Mouse (Mus musculus) adipocyte (in vitro differentiated cells): Measurements from ENCODE around the gene Gadd45b.
A peak's percentile ranks its signal among the peaks of the same experiment; 100 is the strongest.

Experiments used
- DNase-seq: peaks from one replicate; pipeline ENCODE4 v3.0.0-alpha.2; 2016; ENCODE audit warnings: low spot score

Gadd45b gene

DNA sequence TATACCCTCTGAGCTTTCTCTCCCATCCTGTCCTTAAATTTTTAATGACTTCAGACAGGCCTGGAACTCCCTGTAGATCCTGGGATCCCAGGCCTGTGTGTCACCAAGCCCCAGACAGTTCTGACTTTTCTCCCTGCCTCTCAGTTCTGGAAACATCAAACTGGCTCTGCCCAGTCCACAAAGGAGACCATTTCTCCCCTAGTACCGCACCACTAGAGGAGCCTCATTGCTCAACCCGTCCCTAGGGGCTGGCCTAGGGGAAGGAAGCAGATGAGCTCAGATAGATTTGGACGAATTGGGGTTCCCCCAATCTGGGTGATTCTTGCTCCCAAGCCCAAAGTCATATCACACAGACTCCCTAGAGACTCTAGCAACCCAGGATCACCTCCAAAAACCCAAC is 5.4 kb downstream of the Gadd45b start:
- DNase-seq: peak; percentile 32

DNA sequence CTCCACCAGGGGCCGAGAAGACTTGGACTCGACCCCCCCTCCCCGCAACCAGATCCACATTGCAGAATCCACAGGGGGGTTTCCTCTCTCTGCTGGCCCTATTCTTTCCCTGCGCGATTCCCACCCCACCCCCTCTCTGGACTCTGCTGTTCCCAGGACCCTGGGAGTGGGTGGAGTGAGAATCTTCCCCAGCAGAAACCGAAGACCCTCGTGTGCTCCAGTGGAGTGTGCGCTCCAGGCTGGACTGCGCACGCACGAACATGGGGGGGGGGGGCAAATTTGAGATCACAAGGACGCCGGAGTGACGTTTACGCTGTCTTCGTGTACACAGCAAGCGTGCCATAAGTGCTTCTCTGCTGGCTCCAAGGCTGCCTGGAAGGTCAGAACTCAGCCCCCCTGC is 5.8 kb downstream of the Gadd45b start:
- DNase-seq: no peak

DNA sequence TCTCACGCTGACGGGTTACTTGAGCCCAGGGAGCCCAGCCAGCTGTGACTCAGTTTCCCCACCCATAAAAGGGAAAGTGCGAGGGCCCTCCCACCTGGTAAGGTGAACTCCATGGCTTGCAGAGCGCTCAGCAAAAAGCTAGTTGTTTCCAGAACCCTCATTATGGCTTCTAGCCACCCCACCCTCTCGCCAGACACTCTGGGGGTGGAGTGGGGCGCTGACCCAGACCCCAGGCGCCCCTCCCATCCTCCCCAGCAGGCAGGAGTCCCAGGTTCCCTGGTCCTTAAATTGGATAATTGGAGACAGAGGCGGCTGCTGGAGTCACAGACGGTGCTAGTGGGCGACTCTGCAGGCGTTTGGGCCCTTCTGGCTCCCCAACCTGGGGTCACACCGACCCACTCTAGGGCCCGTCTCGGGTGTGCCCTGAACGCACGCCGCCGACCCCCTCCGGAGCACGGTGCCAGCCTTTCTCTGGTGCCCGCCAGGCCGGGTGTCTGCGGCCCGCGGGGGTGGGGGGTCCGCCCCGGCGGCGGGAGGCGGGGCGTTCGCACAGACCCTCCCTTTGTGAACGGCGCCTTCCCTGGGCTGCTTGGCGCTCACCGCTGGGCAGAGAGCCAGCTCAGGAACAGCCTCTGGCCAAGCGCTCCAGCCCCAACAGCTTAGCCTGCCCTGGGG is 6.4 kb downstream of the Gadd45b start:
- no peak for DNase-seq

DNA sequence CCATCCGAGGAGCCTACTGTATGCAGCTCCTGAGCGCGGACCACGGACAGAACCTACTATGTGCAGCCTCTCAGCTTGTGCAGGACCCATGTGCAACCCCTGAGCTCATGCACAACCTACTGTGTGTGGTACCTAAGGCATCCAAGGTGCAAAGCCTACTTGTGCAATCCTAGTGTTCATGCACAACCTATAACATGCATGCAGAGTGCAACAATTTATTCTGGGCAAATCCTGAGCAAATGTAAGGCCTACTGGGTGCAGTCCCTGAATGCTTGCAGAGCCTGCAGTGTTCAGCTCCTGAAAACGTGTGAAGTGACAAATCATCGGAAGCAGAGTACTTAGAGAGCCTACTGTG is 6.9 kb downstream of the Gadd45b start:
- no peak for DNase-seq

DNA sequence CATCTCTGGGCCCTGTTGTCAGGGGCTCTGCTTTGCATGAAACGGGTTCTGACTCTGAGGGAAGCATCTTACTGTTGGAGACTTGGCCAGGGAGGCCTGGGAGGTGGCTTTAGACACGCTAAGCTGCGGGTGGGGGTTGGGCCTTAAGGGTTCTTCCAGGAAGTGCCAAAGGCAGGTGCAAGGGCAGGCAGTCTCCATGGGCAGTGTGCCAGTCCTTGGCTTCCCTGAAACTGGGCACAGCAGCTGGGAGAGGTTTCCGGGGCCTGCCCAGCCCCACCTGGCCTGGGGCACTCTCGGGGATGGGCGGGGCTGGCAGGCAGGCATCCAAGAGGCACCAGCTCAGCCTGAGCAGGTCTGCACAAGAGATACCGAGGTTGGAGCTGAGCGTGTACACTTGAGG is 7.8 kb downstream of the Gadd45b start:
- no peak for DNase-seq

DNA sequence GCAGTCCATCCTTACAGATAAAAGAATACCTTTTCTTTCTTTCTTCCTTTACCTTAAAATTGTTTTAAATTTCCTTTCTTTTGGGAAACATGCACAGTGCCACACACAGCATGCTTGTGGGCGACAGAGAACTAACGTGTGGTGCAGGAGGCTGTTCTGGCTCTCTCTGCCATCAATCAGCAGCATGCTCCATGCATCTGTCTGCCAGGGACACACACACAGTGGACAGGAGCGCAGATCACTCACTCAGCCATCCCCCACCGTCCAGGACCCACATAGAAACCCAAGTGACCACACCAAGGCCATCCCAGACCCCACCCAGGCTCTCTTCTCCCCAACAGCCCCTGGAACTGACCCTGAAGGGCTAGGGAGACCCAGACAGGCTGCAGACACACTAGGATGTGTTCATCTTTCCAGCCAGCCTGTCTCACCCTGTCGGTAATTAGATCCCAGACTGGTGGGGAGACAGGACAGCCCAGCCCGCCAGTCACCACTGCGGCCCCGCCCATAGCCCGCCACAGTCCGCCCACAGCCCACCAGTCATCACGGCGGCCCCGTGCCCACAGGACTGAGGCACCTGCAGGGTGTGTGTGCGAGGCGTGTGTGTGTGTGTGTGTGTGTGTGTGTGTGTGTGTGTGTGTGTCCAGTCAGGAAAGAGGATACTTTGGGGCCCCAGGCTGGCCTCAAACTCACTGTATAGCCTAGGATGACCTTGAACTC is 9.1 kb downstream of the Gadd45b start:
- no peak for DNase-seq

DNA sequence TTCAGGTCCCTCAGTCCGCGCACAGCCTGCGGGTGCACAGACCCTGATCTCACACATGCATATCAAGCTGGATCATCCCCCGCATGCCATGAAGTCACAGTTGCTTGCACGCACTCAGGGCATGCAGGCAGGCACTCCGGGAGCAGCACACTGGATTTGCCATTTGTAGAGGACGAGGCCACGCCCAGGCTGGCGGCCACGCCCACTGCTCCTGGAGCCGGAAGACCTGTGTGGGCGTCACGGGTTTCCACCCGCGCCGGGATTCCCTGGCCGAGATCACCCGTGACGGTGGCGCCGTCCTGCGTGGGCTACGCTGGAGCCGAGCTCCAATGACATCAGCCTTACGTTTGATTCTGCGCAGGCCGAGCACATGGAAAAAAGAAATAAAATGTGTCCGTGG is 9.8 kb downstream of the Gadd45b start:
- peak; percentile 29 for DNase-seq

DNA sequence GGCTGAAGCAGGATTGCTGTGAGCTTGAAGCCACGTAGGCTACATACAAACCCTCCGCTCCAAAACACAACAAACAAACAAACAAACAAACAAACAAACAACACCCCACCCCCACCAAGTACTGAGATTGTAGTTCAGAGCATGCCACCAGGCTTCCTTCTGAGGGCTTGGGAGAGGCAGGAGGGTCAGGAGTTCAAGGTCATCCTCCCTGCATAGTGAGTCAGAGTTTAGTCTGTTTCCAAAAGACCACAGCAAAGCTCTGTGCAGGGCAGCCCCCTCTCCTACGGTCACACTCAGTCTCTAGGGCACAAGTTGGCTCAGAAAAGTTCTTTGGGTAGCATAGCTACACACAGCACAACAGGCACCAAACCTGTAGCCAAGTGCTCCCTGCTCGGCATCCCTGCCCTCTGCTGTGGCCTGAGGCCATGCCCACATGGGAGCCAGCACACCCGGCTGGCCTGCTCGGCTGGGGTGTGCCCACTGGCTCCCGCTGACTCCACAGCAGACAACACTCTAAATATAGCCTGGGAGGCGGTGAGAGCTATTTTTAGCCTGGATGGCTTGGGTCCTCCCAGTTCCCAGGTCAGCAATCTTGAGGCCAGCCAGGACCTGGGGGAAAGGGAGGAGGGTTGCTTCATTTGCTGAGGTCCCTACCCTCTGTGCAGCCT is 10.6 kb downstream of the Gadd45b start:
- peak; percentile 89 for DNase-seq

DNA sequence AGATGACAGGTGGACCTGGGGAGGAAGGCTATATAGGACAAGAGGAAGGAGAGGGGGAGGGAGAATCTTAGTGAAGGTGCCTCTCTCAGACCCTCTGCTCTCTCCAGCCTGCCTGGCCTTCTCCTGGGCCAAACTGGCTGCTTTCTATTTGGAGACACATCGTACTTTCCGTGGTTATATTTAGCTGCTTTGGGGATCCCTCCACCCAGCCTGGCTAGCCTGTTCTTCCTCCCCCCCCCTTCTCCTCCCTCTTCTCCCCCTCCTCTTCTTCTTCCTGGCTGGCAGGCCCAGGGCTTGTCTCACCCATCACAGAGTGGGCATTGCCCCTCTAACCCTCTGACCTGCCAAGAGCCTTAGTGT is 11.1 kb downstream of the Gadd45b start:
- DNase-seq: no peak

DNA sequence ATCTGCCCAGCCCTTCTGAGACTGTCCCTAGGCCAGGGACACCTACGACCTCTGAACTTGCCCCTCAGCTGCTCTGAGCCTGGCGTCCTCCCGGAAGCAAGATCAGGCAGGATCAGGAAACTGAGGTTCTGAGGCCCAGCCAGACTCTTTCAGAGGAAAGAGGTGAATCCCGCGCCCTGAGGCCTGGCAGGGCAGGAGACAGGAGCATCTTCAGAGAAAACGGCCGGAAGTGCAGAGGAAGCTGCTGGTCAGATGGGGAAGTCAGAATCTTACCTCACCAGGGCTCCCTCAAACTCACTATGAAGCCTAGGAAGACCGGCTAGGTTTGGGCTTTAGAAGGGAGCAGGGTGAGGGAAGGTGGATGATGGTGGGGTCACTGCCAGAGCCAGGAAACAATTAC is 13.0 kb downstream of the Gadd45b start:
- no peak for DNase-seq

DNA sequence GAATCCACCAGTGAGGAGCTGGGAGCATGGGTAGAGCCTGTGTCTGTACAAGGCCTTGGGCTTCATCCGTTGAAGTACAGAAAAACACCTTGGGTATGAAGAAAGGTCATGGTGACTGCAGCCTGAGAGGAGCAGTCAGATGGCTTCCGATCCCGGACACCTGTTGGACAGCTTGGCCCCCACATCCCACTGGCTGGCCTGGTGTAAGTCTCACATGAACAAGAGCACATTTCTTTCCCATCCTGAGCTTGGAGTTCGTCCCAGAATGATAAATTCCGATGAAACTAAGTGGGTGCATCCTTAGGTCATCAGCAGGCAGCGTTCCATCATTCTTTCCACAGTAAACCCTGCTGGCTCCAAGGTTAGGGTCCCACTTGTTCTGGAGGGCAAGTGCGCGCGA is 13.8 kb downstream of the Gadd45b start:
- DNase-seq: no peak

DNA sequence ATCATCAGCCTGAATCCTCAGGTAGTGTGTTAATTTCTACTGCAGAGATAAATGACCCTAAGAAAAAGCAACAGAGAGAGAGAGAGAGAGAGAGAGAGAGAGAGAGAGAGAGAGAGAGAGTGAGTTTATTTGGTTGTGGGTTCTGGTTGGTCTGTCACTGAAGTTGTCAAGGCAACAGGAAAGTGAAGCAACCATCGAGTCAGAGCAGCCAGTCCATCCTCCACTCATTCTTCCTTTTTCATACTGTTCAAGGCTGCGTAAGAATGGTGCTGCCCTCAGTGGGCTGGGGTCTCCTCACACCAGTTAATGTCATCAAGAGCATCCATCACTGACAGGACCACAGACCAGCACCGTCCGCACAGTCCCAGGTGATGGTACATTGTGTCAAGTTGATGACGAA is 14.4 kb downstream of the Gadd45b start:
- DNase-seq: no peak

DNA sequence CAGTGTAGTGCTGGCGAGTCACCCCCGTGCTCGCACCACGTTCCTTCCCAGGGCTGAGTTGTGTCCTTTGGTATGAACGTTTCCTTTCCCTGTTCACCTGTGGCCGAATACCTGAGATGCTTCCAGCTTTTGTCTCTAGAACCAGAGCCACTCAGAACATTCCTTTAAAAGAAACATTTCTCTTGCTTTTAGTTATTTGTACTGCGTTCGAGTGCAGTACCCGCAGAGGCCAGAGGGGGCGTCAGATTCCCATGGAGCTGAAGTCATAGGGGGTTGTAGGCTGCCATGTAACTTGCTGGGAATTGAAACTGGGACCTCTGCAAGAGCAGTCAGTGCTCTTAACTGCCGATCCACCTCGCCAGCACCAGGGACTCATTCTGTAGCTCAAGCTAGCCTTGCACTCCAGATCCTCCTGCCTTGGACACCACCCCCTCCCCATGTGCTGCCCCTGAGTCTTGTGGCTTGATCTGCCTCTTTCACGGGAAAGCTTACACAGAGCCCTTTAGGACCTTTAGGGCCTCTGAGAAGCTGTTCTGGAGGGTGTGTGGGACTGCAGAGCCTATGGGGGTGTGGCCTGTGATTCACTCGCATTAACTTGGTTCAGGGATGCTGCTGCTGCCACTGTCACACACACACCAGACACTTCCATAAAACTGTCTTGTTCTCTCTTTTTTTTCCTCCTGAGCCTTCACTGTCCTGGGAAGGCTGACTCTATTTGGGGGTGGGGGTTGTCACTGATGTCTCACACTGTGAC is 17.0 kb downstream of the Gadd45b start:
- no peak for DNase-seq

DNA sequence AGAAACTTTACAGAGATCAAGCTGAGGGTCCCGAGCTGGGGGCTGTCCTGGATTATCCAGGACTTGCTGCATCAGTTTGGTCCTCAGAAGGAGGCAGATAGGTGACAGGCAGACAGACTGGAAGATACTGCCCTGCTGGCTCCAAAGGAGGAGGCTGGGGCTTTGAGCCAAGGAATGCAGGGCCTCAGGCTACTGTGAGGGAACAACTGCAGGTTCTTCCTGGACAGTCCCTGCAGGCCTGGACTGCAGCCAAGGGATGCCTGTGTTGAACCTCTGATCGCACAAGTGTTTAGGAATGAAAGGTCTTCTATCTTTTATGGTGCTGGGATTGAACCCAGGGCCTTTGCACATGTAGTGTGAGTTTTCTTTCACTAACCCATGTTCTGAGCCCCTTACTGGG is 17.9 kb downstream of the Gadd45b start:
- DNase-seq: no peak

DNA sequence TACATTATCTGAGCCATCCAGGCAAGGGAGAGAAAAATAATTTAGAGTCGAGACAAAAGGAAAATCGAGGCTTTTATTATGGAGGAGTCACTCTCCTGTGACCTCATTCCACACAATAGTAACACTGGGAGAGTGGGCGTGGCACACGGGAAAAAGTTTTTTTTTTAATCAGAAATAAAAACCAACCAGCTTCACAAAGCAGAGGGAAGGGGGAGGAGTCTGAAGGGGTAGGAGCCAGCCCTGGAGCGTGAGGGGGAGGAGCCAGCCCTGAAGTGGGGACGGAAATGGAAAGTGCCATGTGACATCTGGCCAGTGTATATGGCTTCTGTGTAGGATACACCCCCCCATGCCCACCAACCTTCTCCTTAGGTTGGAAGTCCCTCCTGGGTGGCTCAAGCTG is 18.7 kb downstream of the Gadd45b start:
- DNase-seq: no peak

DNA sequence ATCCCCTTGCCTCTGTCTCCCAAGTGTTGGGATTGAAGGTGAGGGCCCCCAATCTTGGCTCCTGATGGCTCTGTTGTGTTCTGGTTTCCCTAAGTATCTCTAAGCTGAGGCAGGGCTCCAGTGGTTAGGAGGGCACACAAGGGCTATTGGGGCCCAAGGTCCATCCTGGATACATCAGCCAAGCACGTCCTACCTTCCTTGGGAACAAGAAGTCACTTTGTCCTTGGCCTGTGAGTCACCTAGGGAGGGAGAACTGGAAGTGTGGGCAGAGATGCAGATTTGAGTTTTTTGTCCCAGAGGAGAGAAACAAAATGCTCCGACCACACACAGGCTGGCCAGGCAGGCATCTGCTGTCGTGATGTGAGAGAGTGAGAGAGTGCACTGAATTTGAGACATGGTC is 19.2 kb downstream of the Gadd45b start:
- DNase-seq: no peak

DNA sequence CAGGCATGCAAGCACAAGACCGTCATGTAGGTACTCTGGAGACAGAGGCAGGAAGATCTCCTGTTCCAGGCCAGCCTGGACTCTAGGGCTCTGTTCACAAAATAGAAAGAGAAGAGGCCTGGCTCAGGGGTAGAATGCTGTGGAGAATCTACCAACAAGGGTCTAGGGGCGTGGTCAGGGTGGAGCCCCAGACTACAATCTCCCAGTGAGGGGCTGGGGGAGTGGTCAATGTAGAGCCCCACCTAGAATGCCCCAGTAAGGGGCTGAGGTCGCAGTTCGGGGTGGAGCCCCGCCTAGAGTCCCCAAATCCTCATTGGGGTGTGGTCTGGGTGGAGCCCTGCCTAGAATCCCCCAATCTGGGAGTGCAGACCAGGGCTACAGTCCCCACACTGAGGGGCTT is 20.4 kb downstream of the Gadd45b start:
- no peak for DNase-seq

DNA sequence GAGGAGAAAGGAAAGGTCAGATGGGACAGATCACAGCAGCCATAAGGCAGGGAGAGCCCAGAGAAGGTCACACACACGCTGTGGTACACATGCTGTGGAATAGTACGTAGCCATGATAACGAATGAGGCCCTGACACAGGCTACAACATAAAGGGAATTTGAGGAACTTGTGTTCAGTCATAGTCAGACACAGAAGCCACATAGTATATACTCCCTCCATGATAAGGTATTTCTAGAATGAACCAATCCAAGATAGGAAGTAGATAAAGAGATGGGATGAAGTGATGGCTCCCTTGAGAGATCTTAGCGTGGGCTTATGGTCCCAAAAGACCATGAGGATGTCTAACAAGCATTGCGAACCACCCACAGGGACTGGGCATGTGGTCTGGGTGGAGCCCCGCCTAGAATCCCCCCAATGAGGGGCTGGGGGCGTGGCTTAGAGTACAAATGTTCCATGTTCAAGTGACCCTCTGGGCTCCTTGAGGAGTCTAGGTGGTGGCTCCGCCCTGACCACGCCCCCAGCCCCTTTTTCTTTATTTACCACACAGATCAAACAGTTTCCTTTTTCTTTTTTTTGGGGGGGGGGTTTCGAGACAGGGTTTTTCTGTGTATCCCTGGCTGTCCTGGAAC is 22.0 kb downstream of the Gadd45b start:
- DNase-seq: no peak

DNA sequence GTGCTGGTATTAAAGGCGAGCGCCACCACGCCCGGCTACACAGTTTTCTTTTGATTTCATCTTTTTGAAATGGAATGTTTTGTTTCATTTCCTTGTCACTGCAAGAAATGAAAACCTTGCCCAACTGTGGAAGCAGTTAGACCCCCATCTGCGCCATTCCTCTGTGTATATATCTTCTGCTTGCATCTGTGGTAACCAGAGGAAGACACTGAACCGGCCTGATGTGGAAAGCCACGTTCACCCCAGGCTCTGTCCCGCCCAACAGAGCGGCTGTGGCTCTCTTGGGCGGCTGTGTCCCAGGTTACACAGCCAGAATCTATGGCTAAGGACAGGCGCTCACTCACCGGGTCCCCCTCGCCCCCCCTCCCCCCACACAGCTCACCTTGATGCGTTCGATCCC is 22.6 kb downstream of the Gadd45b start:
- DNase-seq: no peak

DNA sequence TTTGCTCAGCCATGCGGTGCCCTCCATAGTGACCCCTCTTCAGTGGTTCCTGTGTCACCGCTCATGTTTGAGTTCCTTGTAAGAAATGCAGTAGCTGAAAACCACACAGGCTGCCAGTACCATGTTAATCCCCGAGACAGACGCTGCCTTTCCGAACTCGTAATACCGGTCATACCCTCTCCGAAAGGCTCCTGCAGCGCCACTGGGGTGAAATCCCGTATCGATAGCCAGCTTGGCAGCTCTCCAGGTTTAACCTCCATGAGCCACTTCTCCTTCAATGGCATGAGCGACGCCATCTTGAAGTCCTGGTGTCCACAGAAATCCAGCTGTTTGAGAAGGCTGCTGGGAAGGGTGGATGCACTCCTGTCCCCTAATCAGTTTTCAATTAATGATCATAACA is 24.5 kb downstream of the Gadd45b start:
- no peak for DNase-seq

DNA sequence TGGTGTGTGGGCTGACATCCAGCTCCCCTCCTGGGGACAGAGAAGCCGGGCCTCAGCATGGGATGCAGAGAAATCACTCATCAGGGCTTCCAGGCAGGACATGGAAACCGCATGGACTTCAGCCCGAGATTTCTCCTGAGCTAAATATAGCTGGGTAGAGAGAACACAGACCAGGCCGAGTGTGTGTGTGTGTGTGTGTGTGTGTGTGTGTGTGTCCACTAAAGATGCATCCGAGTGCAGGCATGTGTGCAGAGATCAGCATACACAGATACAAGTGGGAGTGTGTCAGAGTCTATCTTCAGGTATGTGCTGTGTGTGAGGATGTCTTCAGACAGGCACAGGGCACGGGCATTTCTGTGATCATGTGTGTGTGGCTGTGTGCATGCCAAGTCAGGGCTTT is 25.0 kb downstream of the Gadd45b start:
- no peak for DNase-seq

DNA sequence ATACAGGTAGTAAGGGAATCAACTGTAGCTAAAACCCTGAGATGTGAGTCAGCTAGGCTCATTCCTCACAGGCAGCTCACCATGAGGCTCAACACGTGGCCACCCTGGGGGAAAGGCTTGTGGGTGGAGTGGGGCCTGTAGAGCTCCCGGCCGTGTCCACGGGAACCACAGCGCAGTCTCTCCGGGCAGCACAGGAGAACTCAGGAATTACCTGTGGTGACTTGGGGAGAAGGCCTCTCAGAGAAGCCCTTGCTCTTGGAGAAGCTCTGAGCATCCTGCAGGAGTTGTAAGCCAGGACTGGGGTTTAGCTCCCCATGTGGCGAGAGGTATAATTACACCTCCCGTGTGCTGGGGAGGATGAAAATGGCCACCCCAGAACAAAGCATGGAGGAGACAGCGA is 25.7 kb downstream of the Gadd45b start:
- DNase-seq: peak; percentile 67

DNA sequence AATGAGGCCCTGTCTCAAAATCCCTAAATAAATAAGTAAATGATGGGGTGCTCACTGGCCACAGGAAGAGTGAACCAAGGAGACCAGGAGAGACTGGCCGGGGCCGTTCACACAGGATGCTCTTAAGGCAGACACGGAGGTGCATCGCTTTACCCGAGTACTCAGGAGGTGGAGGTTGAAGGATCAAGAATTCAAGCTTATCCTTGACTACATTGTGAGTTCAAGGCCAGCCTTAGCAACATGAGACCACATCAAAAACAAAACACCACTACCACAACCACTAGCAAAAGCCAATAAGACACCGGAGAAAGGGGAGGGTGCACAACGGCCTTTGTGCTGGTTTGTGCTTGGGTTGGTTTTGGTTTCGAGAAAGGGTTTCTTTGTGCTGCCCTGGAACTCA is 26.5 kb downstream of the Gadd45b start:
- DNase-seq: no peak
